Comparison of ENCODE assay signal across 9 mouse cellular contexts in the genomic region with DNA sequence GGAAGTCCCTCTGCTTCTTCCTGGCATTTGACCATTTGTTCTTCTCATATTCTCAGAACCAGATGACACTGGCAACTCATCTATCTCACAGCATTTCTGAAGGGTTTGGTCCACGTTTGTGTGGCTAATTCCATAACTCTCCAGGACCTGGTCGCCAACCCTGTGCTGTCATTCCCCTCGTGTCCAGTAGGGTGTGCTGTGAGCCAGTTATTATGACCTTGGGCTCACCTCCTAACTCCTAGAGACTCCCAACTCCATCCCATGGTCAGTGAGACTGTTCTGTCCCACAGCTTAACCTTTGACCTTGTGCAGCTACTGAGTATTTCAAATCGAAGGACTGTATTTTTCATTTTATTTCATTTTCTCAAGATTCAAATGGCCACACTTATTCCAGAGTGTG. TPM values are rescaled to one million over a fixed set of nuclear protein-coding genes. Genes with fewer than 3 reads are reported as not detected.
DNase-seq lines count a peak whose midpoint lies in the region; ATAC-seq lines count a peak whose summit lies in the region.
"Had no signal": no experiment of that assay in that cellular context is flagged by ENCODE, and none has a peak within 500 bp of the region (broad histone marks: within the 10 kb centered on the region; RNA-seq: fewer than 3 reads in every experiment).

No protein-coding gene starts in this region.

- DNase-seq in midbrain, embryonic 10.5 days (ENCODE audit: low spot score), result peak; percentile 79
- peak; percentile 80 for DNase-seq in brain, adult 2 months (ENCODE audit: low read depth, low spot score)
- DNase-seq in fibroblast of lung, adult 2 months (ENCODE audit: low read depth), result peak; percentile 27
- peak; percentile 78 for DNase-seq in kidney, adult 9 months
- peak; percentile 61 for DNase-seq in liver, embryonic 11.5 days (ENCODE audit: low spot score)
- DNase-seq in retina, postnatal 1 day, result peak; percentile 82
- peak; percentile 42 to 56 for DNase-seq in thymus, postnatal 36 days

- peaks cover 6% of the 10 kb centered on the region; the same call in 1 of the 2 replicates for H3K27me3 ChIP-seq in midbrain, embryonic 10.5 days (ENCODE audit: low read depth, poor library complexity, severe bottlenecking)
- H3K27me3 ChIP-seq in midbrain, embryonic 13.5 days, result 0 out of 2 replicates have a peak, but pooled peaks cover 4% of the 10 kb centered on the region
- H3K27me3 ChIP-seq in liver, embryonic 11.5 days (replicated peaks; ENCODE audit: control insufficient read depth, insufficient read depth, low read length), result 0 out of 2 replicates have a peak, but pooled peaks cover 2% of the 10 kb centered on the region

- WGBS in midbrain, embryonic 10.5 days, result 7% methylated on average over 4 of the region's 4 CpGs
- 5% methylated on average over 4 of the region's 4 CpGs for WGBS in midbrain, embryonic 13.5 days
- 9% methylated on average over 4 of the region's 4 CpGs for WGBS in liver, embryonic 11.5 days

- H3K4me1 ChIP-seq in midbrain, embryonic 10.5 days, result peaks cover 18% of the 10 kb centered on the region
- peaks cover 9% of the 10 kb centered on the region for H3K4me1 ChIP-seq in midbrain, embryonic 13.5 days (replicated peaks)
- H3K4me1 ChIP-seq in liver, embryonic 11.5 days (replicated peaks; ENCODE audit: control insufficient read depth, insufficient read depth, low read length), result no peaks in the 10 kb centered on the region

- no peak for ATAC-seq in midbrain, embryonic 13.5 days
- ATAC-seq in liver, embryonic 11.5 days (replicated peaks; ENCODE audit: low FRiP score), result no peak

- H3K4me2 ChIP-seq in midbrain, embryonic 13.5 days (replicated peaks), result no peak overlapping the region
- no peak overlapping the region for H3K4me2 ChIP-seq in liver, embryonic 11.5 days
- H3K4me2 ChIP-seq: heart, embryonic 13.5 days had no signal

- H3K36me3 ChIP-seq in midbrain, embryonic 10.5 days, result no peaks in the 10 kb centered on the region
- no peaks in the 10 kb centered on the region for H3K36me3 ChIP-seq in midbrain, embryonic 13.5 days
- H3K36me3 ChIP-seq in liver, embryonic 11.5 days (ENCODE audit: control insufficient read depth, insufficient read depth, low read length), result no peaks in the 10 kb centered on the region
- H3K36me3 ChIP-seq: heart, embryonic 13.5 days had no signal

- H3K9ac ChIP-seq in midbrain, embryonic 13.5 days (replicated peaks), result no peak overlapping the region
- no peak overlapping the region for H3K9ac ChIP-seq in liver, embryonic 11.5 days (ENCODE audit: low read depth, low read length)
- H3K9ac ChIP-seq: heart, embryonic 13.5 days had no signal

- no peak overlapping the region for H3K4me3 ChIP-seq in midbrain, embryonic 10.5 days
- H3K4me3 ChIP-seq in midbrain, embryonic 13.5 days (replicated peaks), result no peak overlapping the region
- H3K4me3 ChIP-seq in liver, embryonic 11.5 days (ENCODE audit: low read depth, low read length), result no peak overlapping the region
- H3K4me3 ChIP-seq: heart, embryonic 13.5 days had no signal

- no peak overlapping the region for H3K27ac ChIP-seq in midbrain, embryonic 10.5 days (replicated peaks)
- no peak overlapping the region for H3K27ac ChIP-seq in midbrain, embryonic 13.5 days
- no peak overlapping the region for H3K27ac ChIP-seq in liver, embryonic 11.5 days (ENCODE audit: low read depth, low read length)
- H3K27ac ChIP-seq: heart, embryonic 13.5 days had no signal

- H3K9me3 ChIP-seq in midbrain, embryonic 10.5 days (replicated peaks), result no peaks in the 10 kb centered on the region
- H3K9me3 ChIP-seq in midbrain, embryonic 13.5 days, result no peaks in the 10 kb centered on the region
- no peaks in the 10 kb centered on the region for H3K9me3 ChIP-seq in liver, embryonic 11.5 days (ENCODE audit: control insufficient read depth, low read length)
- H3K9me3 ChIP-seq: heart, embryonic 13.5 days had no signal

RNA-seq across cellular contexts. Expression of gene Birc7, which starts 3.6 kb away (rescaled TPM):
- 0.48 and 0.56 TPM in 2 replicates for polyA plus RNA-seq in midbrain, embryonic 10.5 days (2016; fragmentation: Nextera tagmentation; extraction: Ambion mirVana)
- polyA plus RNA-seq in midbrain, embryonic 13.5 days (2015; fragmentation: Nextera tagmentation; extraction: Ambion mirVana), result 0.27 and 0.55 TPM in 2 replicates
- polyA plus RNA-seq in liver, embryonic 11.5 days (2014; fragmentation: Nextera tagmentation; extraction: Ambion mirVana), result not detected in 2 replicates

RNA-seq across cellular contexts. Expression of gene Ythdf1, which starts 4.4 kb away (rescaled TPM):
- polyA plus RNA-seq in midbrain, embryonic 10.5 days (2016; fragmentation: Nextera tagmentation; extraction: Ambion mirVana), result 51.9 and 61.4 TPM in 2 replicates
- 37.7 and 47.2 TPM in 2 replicates for polyA plus RNA-seq in midbrain, embryonic 13.5 days (2015; fragmentation: Nextera tagmentation; extraction: Ambion mirVana)
- polyA plus RNA-seq in liver, embryonic 11.5 days (2014; fragmentation: Nextera tagmentation; extraction: Ambion mirVana), result 59.2 and 64.8 TPM in 2 replicates

RNA-seq across cellular contexts. Expression of gene Nkain4, which starts 29.3 kb away (rescaled TPM):
- polyA plus RNA-seq in midbrain, embryonic 10.5 days (2016; fragmentation: Nextera tagmentation; extraction: Ambion mirVana), result 43.7 and 59.7 TPM in 2 replicates
- 94.0 and 101 TPM in 2 replicates for polyA plus RNA-seq in midbrain, embryonic 13.5 days (2015; fragmentation: Nextera tagmentation; extraction: Ambion mirVana)
- 5.3 and 6.8 TPM in 2 replicates for polyA plus RNA-seq in liver, embryonic 11.5 days (2014; fragmentation: Nextera tagmentation; extraction: Ambion mirVana)

RNA-seq across cellular contexts. Expression of gene Arfgap1, which starts 41.8 kb away (rescaled TPM):
- polyA plus RNA-seq in midbrain, embryonic 10.5 days (2016; fragmentation: Nextera tagmentation; extraction: Ambion mirVana), result 81.6 and 87.1 TPM in 2 replicates
- polyA plus RNA-seq in midbrain, embryonic 13.5 days (2015; fragmentation: Nextera tagmentation; extraction: Ambion mirVana), result 98.9 and 103 TPM in 2 replicates
- polyA plus RNA-seq in liver, embryonic 11.5 days (2014; fragmentation: Nextera tagmentation; extraction: Ambion mirVana), result 57.6 and 62.4 TPM in 2 replicates

Comparison
In these comparisons a context has a peak if more than half of its experiments do, and no peak if none do; other contexts are left out.
1. DNase-seq: peak in every context shown above with its lines; median percentile 82 in retina, postnatal 1 day; 80 in brain, adult 2 months; 79 in midbrain, embryonic 10.5 days; 78 in kidney, adult 9 months; 61 in liver, embryonic 11.5 days; 49 in thymus, postnatal 36 days; 27 in fibroblast of lung, adult 2 months.